10 mouse cellular contexts compared by ENCODE assay signal in genomic region chr14:34818387-34818980, GRCm38 (mm10). TPM values are rescaled to one million over a fixed set of nuclear protein-coding genes. Genes with fewer than 3 reads are reported as not detected.
DNase-seq lines count a peak whose midpoint lies in the region; ATAC-seq lines count a peak whose summit lies in the region.
"Had no signal": no experiment of that assay in that cellular context is flagged by ENCODE, and none has a peak within 500 bp of the region (broad histone marks: within the 10 kb centered on the region; RNA-seq: fewer than 3 reads in every experiment).

No protein-coding gene starts in this region.

- peak overlapping the region; percentile 66; the same call in 1 of the 2 replicates for H3K4me3 ChIP-seq in neural tube, embryonic 11.5 days (ENCODE audit: low read depth, low read length)
- H3K4me3 ChIP-seq in intestine, embryonic 16.5 days (ENCODE audit: low read length), result no peak overlapping the region
- peak overlapping the region; percentile 54 for H3K4me3 ChIP-seq in stomach, embryonic 16.5 days (replicated peaks; ENCODE audit: low read length)

- H3K27me3 ChIP-seq in neural tube, embryonic 11.5 days (ENCODE audit: control insufficient read depth, insufficient read depth, low read length), result peaks cover 69% of the 10 kb centered on the region
- H3K27me3 ChIP-seq in intestine, embryonic 16.5 days (replicated peaks; ENCODE audit: control insufficient read depth, insufficient read depth, low read length), result peaks cover 74% of the 10 kb centered on the region
- H3K27me3 ChIP-seq in stomach, embryonic 16.5 days (ENCODE audit: control insufficient read depth, insufficient read depth, low read length), result peaks cover 83% of the 10 kb centered on the region

- H3K9me3 ChIP-seq in neural tube, embryonic 11.5 days (ENCODE audit: control insufficient read depth, low read length), result no peaks in the 10 kb centered on the region
- H3K9me3 ChIP-seq in intestine, embryonic 16.5 days (ENCODE audit: control insufficient read depth, low read length), result no peaks in the 10 kb centered on the region
- no peaks in the 10 kb centered on the region for H3K9me3 ChIP-seq in stomach, embryonic 16.5 days (replicated peaks; ENCODE audit: control insufficient read depth, low read length)
- H3K9me3 ChIP-seq: liver, embryonic 13.5 days had no signal

- H3K27ac ChIP-seq in neural tube, embryonic 11.5 days (ENCODE audit: low read depth, low read length), result no peak overlapping the region
- no peak overlapping the region for H3K27ac ChIP-seq in intestine, embryonic 16.5 days (ENCODE audit: low read length)
- H3K27ac ChIP-seq in stomach, embryonic 16.5 days (ENCODE audit: low read length), result no peak overlapping the region
- H3K27ac ChIP-seq: liver, embryonic 13.5 days had no signal

- no peak for DNase-seq in frontal cortex, postnatal 25 days (ENCODE audit: low spot score in 2 of 2)
- no peak for DNase-seq in neural tube, embryonic 11.5 days (ENCODE audit: low spot score)
- DNase-seq in neural tube, embryonic 10.5 days (ENCODE audit: extremely low spot score, low spot score), result no peak
- no peak for DNase-seq in yolk sac, embryonic 10.5 days (ENCODE audit: low spot score)
- no peak for DNase-seq in frontal cortex, adult 2 months (ENCODE audit: extremely low spot score in 1 of 2, low spot score in 1 of 2)
- DNase-seq: liver, embryonic 13.5 days; thymus, postnatal 14 days had no signal

- ATAC-seq in frontal cortex, adult (ENCODE audit: low TSS enrichment), result peak; percentile 8; the same call in 1 of the 2 replicates
- ATAC-seq in neural tube, embryonic 11.5 days (ENCODE audit: insufficient read depth, low FRiP score, low TSS enrichment), result no peak
- no peak for ATAC-seq in intestine, embryonic 16.5 days
- no peak for ATAC-seq in stomach, embryonic 16.5 days (ENCODE audit: insufficient read depth, low FRiP score)

- 5% methylated on average over 9 of the region's 9 CpGs for WGBS in neural tube, embryonic 11.5 days
- WGBS in intestine, embryonic 16.5 days, result 5% methylated on average over 9 of the region's 9 CpGs
- 6% methylated on average over 9 of the region's 9 CpGs for WGBS in stomach, embryonic 16.5 days

- H3K4me1 ChIP-seq in neural tube, embryonic 11.5 days (ENCODE audit: control insufficient read depth, insufficient read depth, low read length), result peaks cover 5% of the 10 kb centered on the region; the same call in 1 of the 2 replicates
- peaks cover 15% of the 10 kb centered on the region for H3K4me1 ChIP-seq in intestine, embryonic 16.5 days (ENCODE audit: control insufficient read depth, insufficient read depth, low read length)
- peaks cover 5% of the 10 kb centered on the region; the same call in 1 of the 2 replicates for H3K4me1 ChIP-seq in stomach, embryonic 16.5 days (ENCODE audit: control insufficient read depth, insufficient read depth, low read length)
- H3K4me1 ChIP-seq: liver, embryonic 13.5 days had no signal

- peak overlapping the region; percentile 33; the same call in 1 of the 2 replicates for H3K9ac ChIP-seq in neural tube, embryonic 11.5 days (ENCODE audit: low read length)
- H3K9ac ChIP-seq in intestine, embryonic 16.5 days (ENCODE audit: low read depth, low read length), result no peak overlapping the region
- H3K9ac ChIP-seq in stomach, embryonic 16.5 days (ENCODE audit: low read length), result no peak overlapping the region
- H3K9ac ChIP-seq: liver, embryonic 13.5 days had no signal

- peak overlapping the region; percentile 88 for H3K4me2 ChIP-seq in neural tube, embryonic 11.5 days (ENCODE audit: low read depth)
- H3K4me2 ChIP-seq in intestine, embryonic 16.5 days (ENCODE audit: low read depth, low read length), result 0 out of 2 replicates have a peak overlapping the region, but pooled peaks have one; percentile 86
- no peak overlapping the region for H3K4me2 ChIP-seq in stomach, embryonic 16.5 days (ENCODE audit: low read depth, low read length)

- H3K36me3 ChIP-seq in neural tube, embryonic 11.5 days (ENCODE audit: control insufficient read depth, insufficient read depth, low read length), result no peaks in the 10 kb centered on the region
- no peaks in the 10 kb centered on the region for H3K36me3 ChIP-seq in intestine, embryonic 16.5 days (ENCODE audit: control insufficient read depth, insufficient read depth, low read length)
- H3K36me3 ChIP-seq in stomach, embryonic 16.5 days (ENCODE audit: control insufficient read depth, insufficient read depth, low read length), result no peaks in the 10 kb centered on the region
- H3K36me3 ChIP-seq: liver, embryonic 13.5 days had no signal

RNA-seq across cellular contexts. Expression of gene Grid1, which starts 1.4 kb away (rescaled TPM):
- 0.91 and 1.7 TPM in 2 replicates for polyA plus RNA-seq in neural tube, embryonic 11.5 days (2014; fragmentation: Nextera tagmentation; extraction: Ambion mirVana)
- 0.15 and 0.16 TPM in 2 replicates for polyA plus RNA-seq in intestine, embryonic 16.5 days (2015; fragmentation: Nextera tagmentation; extraction: Ambion mirVana)
- polyA plus RNA-seq in stomach, embryonic 16.5 days (2015; fragmentation: Nextera tagmentation; extraction: Ambion mirVana), result 0.57 and 0.92 TPM in 2 replicates
- polyA plus RNA-seq in frontal cortex, adult 2 months (2012; rRNA removed), result 19.4 and 20.7 TPM in 2 replicates
